Mouse (Mus musculus) T-helper 2 cell (primary cell): ENCODE data around the gene Sept9.

Source experiments
- in situ Hi-C: fragments of 300-600 bp; cut with MboI, MseI; formaldehyde crosslinking; loops from one replicate; pipeline ENCODE4 v1.15.1; 2025; ENCODE audit warnings: high pct_unique_total_duplicates

Sept9 gene

GRCm38 (mm10) chr11:117291271-117292059 lies 92.0 kb downstream of the Sept9 start:
- in situ Hi-C loops: no loop called here

- in situ Hi-C loops: no loop called here
Observed at GRCm38 (mm10) chr11:117292446-117292845, 93.0 kb downstream of the Sept9 start.

- in situ Hi-C loops: no loop called here
Observed at GRCm38 (mm10) chr11:117295266-117295665, 95.8 kb downstream of the Sept9 start.

- in situ Hi-C loops: no loop called here
Observed at GRCm38 (mm10) chr11:117296116-117296499, 96.6 kb downstream of the Sept9 start.

GRCm38 (mm10) chr11:117296500-117297189 lies 97.2 kb downstream of the Sept9 start:
- in situ Hi-C loops: no loop called here

- in situ Hi-C loops: no loop called here
Observed at GRCm38 (mm10) chr11:117297190-117297829, 97.8 kb downstream of the Sept9 start.

- in situ Hi-C loops: no loop called here
Observed at GRCm38 (mm10) chr11:117299741-117300140, 100.3 kb downstream of the Sept9 start.

- in situ Hi-C loops: no loop called here
Observed at GRCm38 (mm10) chr11:117300809-117301208, 101.3 kb downstream of the Sept9 start.

GRCm38 (mm10) chr11:117301716-117302115 lies 102.3 kb downstream of the Sept9 start:
- in situ Hi-C loops: no loop called here

- in situ Hi-C loops: no loop called here
Observed at GRCm38 (mm10) chr11:117302371-117302770, 102.9 kb downstream of the Sept9 start.

- in situ Hi-C loops: no loop called here
Observed at GRCm38 (mm10) chr11:117305509-117306188, 106.2 kb downstream of the Sept9 start.

GRCm38 (mm10) chr11:117306311-117307088 lies 107.0 kb downstream of the Sept9 start:
- in situ Hi-C loops: no loop called here

- in situ Hi-C loops: no loop called here
Observed at GRCm38 (mm10) chr11:117307895-117308786, 108.7 kb downstream of the Sept9 start.

- in situ Hi-C loops: no loop called here
Observed at GRCm38 (mm10) chr11:117309108-117309917, 109.9 kb downstream of the Sept9 start.

- in situ Hi-C loops: loop anchor here (5.0 kb wide), 2 partner anchors 47 to 68 kb away; no protein-coding TSS in a partner anchor
Observed at GRCm38 (mm10) chr11:117309918-117310287, 110.4 kb downstream of the Sept9 start.

- in situ Hi-C loops: loop anchor here (5.0 kb wide), 2 partner anchors 47 to 68 kb away; no protein-coding TSS in a partner anchor
Observed at GRCm38 (mm10) chr11:117310341-117311107, 111.1 kb downstream of the Sept9 start.

- in situ Hi-C loops: loop anchor here (5.0 kb wide), 2 partner anchors 46 to 69 kb away; no protein-coding TSS in a partner anchor
Observed at GRCm38 (mm10) chr11:117311127-117311800, 111.8 kb downstream of the Sept9 start.
